Mouse (Mus musculus) adrenal gland, adult 2 months (tissue): Measurements from ENCODE around the gene Ntsr2. TPM values are rescaled to one million over a fixed set of nuclear protein-coding genes. Genes with fewer than 3 reads are reported as not detected.
"Not testable (repeated sequence)": the region's sequence is repeated elsewhere in the genome, so short reads cannot be mapped to it uniquely, and the experiment has no call there.

Source experiments
- DNase-seq: peaks from one replicate; pipeline ENCODE4 v3.0.0; 2021
- polyA plus RNA-seq: library from polyadenylated mRNA; depleted of rRNA; stranded (reverse); fragments of >200 nt; gene quantifications from 2 replicates; pipeline ENCODE4 v1.2.3, GENCODE M21; 2012; rRNA removed
- total RNA-seq, 2 experiments: library from RNA; stranded (reverse); gene quantifications; 2 replicates each; pipeline ENCODE4 v1.2.3; 2021

Ntsr2 gene
- total and polyA plus RNA-seq, 3 experiments, result 0.76 to 6.5 (median 3.3) TPM

DNA sequence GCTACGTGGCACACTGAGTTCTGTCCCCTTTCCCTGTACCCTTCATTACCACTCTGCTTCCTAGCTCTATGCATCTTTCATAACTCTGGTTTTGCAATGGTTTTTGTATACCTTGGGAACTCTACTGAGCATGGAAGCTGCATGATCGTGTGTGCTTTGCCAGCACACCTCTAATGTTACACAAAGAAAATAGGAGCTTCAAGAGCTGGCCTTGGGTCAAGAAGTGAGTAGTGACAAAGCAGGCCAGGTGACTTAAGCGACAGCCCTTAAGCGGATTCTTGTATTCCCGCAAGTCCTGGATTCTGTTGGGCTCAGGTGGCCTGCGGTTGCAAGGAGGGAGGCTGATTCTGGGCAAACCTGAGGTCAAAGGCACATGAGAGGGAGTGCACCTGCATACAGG is 4.9 kb upstream of the Ntsr2 start:
- no peak for DNase-seq

GRCm38 (mm10) chr12:16649819-16650218 is 3.4 kb upstream of the Ntsr2 start:
- DNase-seq, result no peak

DNA sequence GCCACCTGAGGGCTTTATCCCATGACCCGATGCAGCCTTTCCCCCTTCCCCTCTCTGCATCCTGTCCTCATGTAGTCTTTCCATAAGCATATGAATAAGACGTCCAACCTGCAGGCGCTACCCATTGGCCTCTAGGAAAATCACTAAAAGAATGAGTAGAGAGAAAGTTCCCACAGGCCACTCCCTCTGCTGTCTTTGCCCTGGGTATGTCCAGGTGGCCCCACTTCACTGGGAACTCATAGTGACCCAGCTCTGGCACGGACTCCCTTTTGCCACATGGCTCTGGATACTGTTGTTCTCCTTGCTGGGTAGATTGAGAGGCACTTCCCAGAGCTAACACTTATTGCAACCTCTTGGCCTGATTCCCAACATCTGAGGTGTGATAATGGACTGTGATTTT is 2.4 kb downstream of the Ntsr2 start:
- no peak for DNase-seq

DNA sequence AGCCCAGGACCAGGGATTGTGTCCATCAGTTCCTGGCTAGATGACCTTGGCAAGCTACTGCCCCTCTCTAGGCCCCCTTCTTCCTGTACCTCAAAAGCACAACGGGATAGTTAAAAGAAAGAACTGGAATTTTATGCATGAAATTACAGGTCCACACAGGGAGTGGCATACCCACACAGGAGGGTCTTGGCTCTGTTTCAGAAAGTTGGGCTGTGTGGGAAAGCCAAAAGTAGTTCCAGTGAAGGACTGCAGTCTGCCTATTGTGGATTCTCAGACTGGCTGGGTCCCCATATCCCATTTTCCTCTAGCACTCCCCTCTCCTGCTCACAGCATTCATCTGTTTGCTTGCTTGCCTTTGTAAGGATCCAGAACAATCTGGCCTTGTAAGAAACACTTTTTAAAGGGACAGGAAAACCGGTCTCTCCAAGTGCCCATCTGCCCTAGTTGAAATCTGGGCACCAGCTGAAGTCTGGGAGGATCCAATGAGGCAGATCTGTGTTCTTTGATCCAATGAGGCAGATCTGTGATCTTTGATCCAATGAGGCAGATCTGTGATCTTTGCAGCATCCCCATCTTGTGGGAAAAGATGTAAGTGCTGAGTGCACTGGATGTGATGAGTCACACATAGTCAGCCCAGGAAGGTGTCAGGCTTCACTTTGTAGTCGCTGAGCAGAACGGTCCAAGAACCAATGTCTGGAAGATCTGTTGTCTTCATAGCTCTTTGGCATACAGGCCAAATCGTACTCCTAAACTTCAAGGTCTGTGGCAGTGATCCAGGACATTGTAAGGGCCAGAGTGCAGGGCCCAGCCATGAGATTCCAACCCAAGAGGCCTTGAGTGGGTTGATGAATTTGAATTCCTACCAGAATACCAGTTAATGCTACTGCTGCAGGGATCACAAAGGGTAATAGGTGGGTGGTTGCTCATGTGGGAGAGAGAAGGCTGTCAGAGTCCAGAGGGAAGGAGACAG is 4.0 kb downstream of the Ntsr2 start:
- DNase-seq, result peak; percentile 59

DNA sequence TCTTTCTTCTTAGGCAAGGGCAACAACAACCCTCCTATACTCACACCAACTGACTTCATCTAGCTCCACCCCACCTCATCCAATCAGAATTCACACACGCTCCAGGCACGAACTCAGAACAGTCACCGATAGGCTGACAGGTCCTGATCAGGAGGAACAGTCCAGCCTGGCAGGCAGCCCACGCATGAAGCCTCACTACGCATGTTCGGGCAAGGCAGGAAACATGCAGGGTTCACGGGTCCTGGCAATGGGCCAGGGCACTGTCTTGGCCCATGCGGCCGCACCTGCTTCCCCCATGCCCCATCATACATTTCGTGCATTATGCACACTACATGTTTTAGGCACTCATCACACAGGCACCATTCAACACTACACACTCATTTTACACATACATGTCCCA is 8.3 kb downstream of the Ntsr2 start:
- DNase-seq, result no peak

GRCm38 (mm10) chr12:16661936-16662335 is 8.8 kb downstream of the Ntsr2 start:
- peak; percentile 81 for DNase-seq

DNA sequence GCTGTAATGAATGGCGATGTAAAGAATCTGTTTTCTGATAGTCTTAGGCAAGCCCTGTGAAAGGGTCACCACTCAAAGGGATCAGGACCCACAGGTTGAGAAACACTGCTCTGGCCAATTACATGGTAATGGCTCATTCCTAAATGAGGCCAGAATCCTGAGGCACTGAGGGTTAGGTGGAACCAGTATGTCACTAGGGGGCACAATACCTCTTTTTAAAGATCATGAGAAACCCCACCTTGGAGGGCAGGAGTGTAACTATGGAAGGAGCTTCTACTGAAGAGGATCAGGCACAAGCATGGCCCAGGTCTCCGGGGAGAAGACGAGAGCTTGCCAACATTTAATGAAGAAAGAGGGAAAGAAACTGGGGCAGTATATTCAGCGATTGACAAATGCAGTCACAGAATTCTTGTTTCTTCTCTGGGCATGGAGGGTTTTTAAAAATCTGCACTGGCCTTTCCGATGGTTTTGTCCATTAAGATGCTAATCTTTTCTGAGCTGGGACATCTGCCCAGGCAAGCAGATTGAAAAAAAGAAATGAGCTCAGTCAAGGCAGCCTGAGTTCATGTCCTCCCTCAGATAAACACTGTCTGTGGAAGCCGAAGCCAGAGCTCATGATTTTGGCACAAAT is 9.9 kb downstream of the Ntsr2 start:
- no peak for DNase-seq

DNA sequence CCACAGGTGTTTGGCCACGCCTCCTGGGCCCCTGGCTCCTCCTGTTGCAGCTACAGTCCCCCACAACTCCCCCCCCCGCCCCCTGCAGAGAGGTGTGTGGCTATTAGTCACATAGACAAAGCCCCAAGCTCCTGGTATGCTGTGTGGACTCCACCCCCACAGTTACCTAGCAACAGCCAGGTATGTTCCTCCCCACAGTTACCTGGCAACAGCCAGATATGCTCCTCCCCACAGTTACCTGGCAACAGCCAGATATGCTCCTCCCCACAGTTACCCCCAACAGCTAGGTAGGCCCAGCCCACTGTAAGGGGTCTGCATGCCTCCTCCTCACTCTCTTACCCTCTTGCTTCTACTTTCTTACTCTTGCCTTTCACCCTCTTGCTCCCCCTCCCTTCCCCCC is 11.8 kb downstream of the Ntsr2 start:
- no peak for DNase-seq

DNA sequence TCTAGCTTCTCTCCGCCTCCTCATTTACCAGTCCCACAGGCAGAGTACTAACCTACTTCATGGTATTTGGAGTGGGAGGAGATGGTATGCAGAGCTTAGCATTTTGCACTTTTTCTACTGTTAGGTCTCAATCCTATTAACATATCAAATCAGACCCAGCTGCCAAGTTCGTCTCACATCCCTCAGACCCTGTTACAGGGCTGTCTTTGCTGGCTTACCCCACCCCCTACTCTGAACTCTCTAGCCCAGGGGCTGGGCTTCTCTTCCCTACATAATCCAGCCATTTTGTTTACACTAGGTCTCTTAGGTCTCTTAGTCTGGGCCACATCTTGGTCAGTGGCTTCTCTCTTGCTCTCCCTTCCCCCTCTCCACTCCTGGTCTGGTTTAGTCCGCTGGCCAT is 16.0 kb downstream of the Ntsr2 start:
- DNase-seq, result no peak

DNA sequence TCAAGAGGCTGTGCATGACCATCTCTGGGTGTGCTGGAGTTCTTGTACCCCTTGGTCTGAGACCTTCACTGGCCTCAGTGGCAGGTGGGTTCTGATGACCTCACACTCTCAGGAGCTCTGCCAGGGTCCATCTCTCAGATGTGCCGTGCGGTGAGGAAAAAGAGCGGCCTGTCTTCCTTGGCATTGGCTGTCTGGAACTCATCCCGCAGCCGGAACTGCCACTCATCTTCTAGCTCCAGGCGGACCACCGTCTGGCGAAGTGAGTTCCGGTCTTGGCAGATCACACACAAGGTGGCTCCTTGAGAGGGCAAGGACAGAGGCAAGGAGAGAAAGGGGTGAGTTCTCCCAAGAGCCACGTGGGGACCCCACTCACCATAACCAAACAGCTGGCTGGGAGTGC is 19.1 kb downstream of the Ntsr2 start:
- DNase-seq, result no peak

GRCm38 (mm10) chr12:16690631-16691030 is 37.4 kb downstream of the Ntsr2 start:
- DNase-seq, result no peak

DNA sequence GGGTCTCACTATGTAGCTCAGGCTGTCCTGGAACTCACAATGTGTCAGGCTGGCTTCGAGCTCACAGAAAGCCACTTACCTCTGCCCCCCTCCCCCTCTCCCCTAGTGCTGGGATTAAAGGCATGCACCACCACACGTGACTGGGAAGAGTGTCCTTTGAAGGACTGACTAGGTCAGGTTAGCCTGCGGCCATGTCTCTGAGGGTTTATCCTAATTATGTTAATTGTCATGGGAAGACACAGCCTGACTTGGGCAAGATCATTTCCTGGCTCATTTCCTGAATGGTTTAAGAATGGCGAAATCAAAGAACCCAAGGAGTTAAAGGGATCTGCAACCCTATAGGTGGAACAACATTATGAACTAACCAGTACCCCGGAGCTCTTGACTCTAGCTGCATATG is 41.6 kb downstream of the Ntsr2 start:
- DNase-seq, result no peak

DNA sequence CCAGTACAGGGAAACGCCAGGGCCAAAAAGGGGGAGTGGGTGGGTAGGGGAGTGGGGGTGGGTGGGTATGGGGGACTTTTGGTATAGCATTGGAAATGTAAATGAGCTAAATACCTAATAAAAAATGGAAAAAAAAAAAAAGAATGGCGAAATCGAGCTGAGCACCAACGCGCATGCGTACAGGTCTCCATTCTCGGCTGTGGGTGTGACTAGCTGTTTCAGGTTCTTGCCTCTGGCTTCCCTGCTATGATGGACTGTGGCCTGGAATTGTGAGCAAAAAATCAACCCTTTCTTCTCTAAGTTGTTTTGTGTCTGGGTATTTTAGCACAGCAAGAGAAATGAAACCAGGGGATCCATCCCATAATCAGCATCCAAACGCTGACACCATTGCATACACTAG is 42.1 kb downstream of the Ntsr2 start:
- not testable (repeated sequence) for DNase-seq

GRCm38 (mm10) chr12:16696146-16696545 is 43.0 kb downstream of the Ntsr2 start:
- DNase-seq, result no peak

DNA sequence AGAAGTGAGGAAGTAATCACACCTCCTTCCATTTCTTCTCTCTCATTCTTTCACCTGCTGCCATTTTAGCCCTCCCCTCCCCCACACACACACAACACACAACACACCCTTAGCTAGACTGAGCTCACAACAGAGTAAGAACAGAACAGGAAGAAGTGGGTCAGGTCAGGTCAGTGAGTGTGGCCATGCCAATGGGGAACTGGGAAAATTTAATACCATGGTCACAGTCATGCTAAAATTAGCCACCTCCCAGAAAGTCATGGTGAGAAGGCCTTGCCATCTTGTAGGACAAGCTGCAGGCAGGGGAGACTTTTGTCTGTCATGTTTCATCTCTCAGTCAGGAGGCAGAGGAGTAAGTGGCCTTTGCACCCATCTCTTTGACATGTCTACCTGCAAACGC is 45.5 kb downstream of the Ntsr2 start:
- DNase-seq, result no peak

Other genes with a start within 250 kb of the Ntsr2 start
- gene Lpin1, start 42.4 kb upstream of the Ntsr2 start, total RNA-seq, result 100 to 1,000 TPM in 1 of 2 experiments, 10 to 100 TPM in 1; 72.2 to 100 TPM
- gene Lpin1, start 42.4 kb upstream of the Ntsr2 start, polyA plus RNA-seq, result 35.4 and 36.8 TPM in 2 replicates
- gene Greb1, start 147.5 kb downstream of the Ntsr2 start, total RNA-seq, result 10 to 100 TPM; 42.7 to 62.6 TPM
- 58.8 and 81.7 TPM in 2 replicates for gene Greb1, start 147.5 kb downstream of the Ntsr2 start, polyA plus RNA-seq
- 10 to 100 TPM; 35.9 to 46.1 TPM for gene E2f6, start 157.6 kb downstream of the Ntsr2 start, total RNA-seq
- gene E2f6, start 157.6 kb downstream of the Ntsr2 start, polyA plus RNA-seq, result 16.4 and 18.6 TPM in 2 replicates
- gene Rock2, start 241.5 kb downstream of the Ntsr2 start, total RNA-seq, result 10 to 100 TPM; 71.9 to 74.6 TPM
- gene Rock2, start 241.5 kb downstream of the Ntsr2 start, polyA plus RNA-seq, result 2.1 and 2.5 TPM in 2 replicates